Mouse (Mus musculus): ENCODE data around the gene Tdgf1. TPM values are rescaled to one million over a fixed set of nuclear protein-coding genes. Genes with fewer than 3 reads are reported as not detected.

Gene Tdgf1
- total RNA-seq (2012; rRNA removed) (not detected in 2 replicates), total RNA-seq (2014; rRNA removed) (not detected in 2 replicates), polyA plus RNA-seq (2012; ENCODE audit: insufficient read length, low read depth) (not detected in 2 replicates)

DNA sequence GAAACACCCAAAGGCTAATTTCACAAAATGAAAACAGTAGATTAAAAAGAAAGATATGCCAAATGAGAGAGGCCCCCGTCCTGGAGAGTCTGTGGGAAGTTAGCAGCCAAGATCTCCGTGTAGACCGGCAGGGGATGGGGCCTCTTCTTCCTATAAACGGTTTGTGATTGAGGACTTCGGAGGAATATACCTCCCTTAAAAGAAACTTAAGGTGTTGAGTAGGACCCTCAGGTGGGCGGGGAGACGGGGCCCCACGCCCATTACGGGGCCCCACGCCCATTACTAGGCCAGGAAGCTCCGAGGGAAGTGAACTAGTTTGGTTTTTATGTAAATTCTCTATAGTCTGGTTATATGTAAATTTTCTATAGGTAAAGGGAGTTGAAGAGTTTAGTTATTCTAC lies at the start of gene Tdgf1:
Tdgf1 (minus strand) TSS at position 233 of the 400 bp plus-strand sequence.
- no peak within 1 kb of the TSS for H3K9ac ChIP-seq (ENCODE audit: insufficient read depth, low read depth)
- dilution Hi-C loops (cut with MboI; ENCODE audit: extremely low pct_ligation_motif_present, extremely low pct_unique_long_range_greater_than_20kb, low sequenced_read_pairs) = no loop called here

GRCm38 (mm10) chr9:110994716-110995172 lies 48.8 kb upstream of the Tdgf1 start:
- in situ Hi-C loops (cut with MboI; ENCODE audit: low pct_ligation_motif_present, low pct_unique_long_range_greater_than_20kb, low sequenced_read_pairs) (loop anchor here (5.0 kb wide), 1 partner anchor 68 kb away; no protein-coding TSS in a partner anchor), dilution Hi-C loops (cut with MboI; ENCODE audit: extremely low pct_ligation_motif_present, extremely low pct_unique_long_range_greater_than_20kb, low sequenced_read_pairs) (no loop called here)
- no peak overlapping the region for H3K27ac ChIP-seq (ENCODE audit: insufficient read depth, low read depth)
- peaks cover 4% of the 10 kb centered on the region for H3K27me3 ChIP-seq (replicated peaks)
- no peak overlapping the region for H3K4me3 ChIP-seq (replicated peaks in 1 of 3; ENCODE audit: low read depth in 2 of 3, low read length in 2 of 3, poor library complexity in 1 of 3)
- no peaks in the 10 kb centered on the region for H3K36me3 ChIP-seq (replicated peaks in 1 of 2; ENCODE audit: control insufficient read depth in 1 of 2, insufficient read depth in 1 of 2, low read length in 1 of 2)
- no peaks in the 10 kb centered on the region for H3K9me3 ChIP-seq (replicated peaks; ENCODE audit: low read length)
- peaks cover 0 to 35% of the 10 kb centered on the region in 2 experiments; a peak in 2 of 4 replicates for H3K4me1 ChIP-seq (ENCODE audit: control insufficient read depth in 1 of 2, insufficient read depth in 2 of 2)
- H3K9ac ChIP-seq (ENCODE audit: insufficient read depth, low read depth) = no peak overlapping the region
- TF ChIP-seq KAT2A (IDR thresholded peaks at IDR 0.05; ENCODE audit: insufficient replicate concordance, low read length) = peak; percentile 42; the same call in 1 of the 2 replicates
- 0 out of 4 replicates have a peak, but pooled peaks of 1 of the 2 experiments have one; percentile 9 for TF ChIP-seq CTCF (conservative IDR thresholded peaks at IDR 0.05 in 1 of 2, IDR thresholded peaks at IDR 0.05 in 1 of 2; ENCODE audit: low read depth in 2 of 2, low read length in 2 of 2)
- no peak for TF ChIP-seq BHLHE40 (IDR thresholded peaks at IDR 0.05; ENCODE audit: low read depth, low read length)
- TF ChIP-seq RAD21 (IDR thresholded peaks at IDR 0.05; ENCODE audit: low read depth, low read length) = no peak
- TF ChIP-seq ETS1 (conservative IDR thresholded peaks at IDR 0.05; ENCODE audit: low read depth, low read length) = no peak
- TF ChIP-seq HCFC1 (IDR thresholded peaks at IDR 0.05; ENCODE audit: low read depth, low read length) = peak; percentile 86
- peak; percentile 61 for TF ChIP-seq ELF1 (IDR thresholded peaks at IDR 0.05; ENCODE audit: low read depth, low read length)
- DNase-seq (ENCODE audit: extremely low read depth) = peak; percentile 82
- no peak overlapping the region for H3K4me2 ChIP-seq (ENCODE audit: insufficient read depth, low read depth, poor library complexity, severe bottlenecking)
- H3K79me2 ChIP-seq (replicated peaks; ENCODE audit: control insufficient read depth, extremely low read depth, insufficient read depth, poor library complexity, severe bottlenecking) = no peaks in the 10 kb centered on the region

More for the DNA sequence above, at the start of gene Tdgf1:
- TF ChIP-seq USF2 (conservative IDR thresholded peaks at IDR 0.05; ENCODE audit: low read depth, low read length) (no peak), MAFK (IDR thresholded peaks at IDR 0.05; ENCODE audit: insufficient replicate concordance, low read length) (no peak), SMC3 (IDR thresholded peaks at IDR 0.05; ENCODE audit: low read depth, low read length) (no peak), TBP (conservative IDR thresholded peaks at IDR 0.05; ENCODE audit: low read depth, low read length) (no peak), RCOR1 (conservative IDR thresholded peaks at IDR 0.05; ENCODE audit: low read depth, low read length) (no peak), E2F4 (IDR thresholded peaks at IDR 0.05; ENCODE audit: insufficient replicate concordance, low read depth, low read length) (no peak), JUND (conservative IDR thresholded peaks at IDR 0.05; ENCODE audit: low read depth, low read length) (no peak), UBTF (IDR thresholded peaks at IDR 0.05; ENCODE audit: low read depth, low read length) (no peak), ZMIZ1 (IDR thresholded peaks at IDR 0.05; ENCODE audit: low read depth, low read length) (no peak), BHLHE40 (IDR thresholded peaks at IDR 0.05; ENCODE audit: low read depth, low read length) (no peak), RAD21 (IDR thresholded peaks at IDR 0.05; ENCODE audit: low read depth, low read length) (no peak), POLR2AphosphoS2 (IDR thresholded peaks at IDR 0.05; ENCODE audit: low read depth, low read length) (no peak), ZKSCAN1 (IDR thresholded peaks at IDR 0.05; ENCODE audit: borderline replicate concordance, low read depth, low read length) (no peak), PAX5 (IDR thresholded peaks at IDR 0.05; ENCODE audit: low read length) (no peak)
- H3K4me2 ChIP-seq (ENCODE audit: insufficient read depth, low read depth, poor library complexity, severe bottlenecking) = no peak within 1 kb of the TSS
- H3K9me3 ChIP-seq (replicated peaks; ENCODE audit: low read length) = peaks cover 2% of the 10 kb centered on the region
- no peak within 1 kb of the TSS for H3K4me3 ChIP-seq (replicated peaks in 1 of 3; ENCODE audit: low read depth in 2 of 3, low read length in 2 of 3, poor library complexity in 1 of 3)
- H3K27me3 ChIP-seq (replicated peaks) = no peaks in the 10 kb centered on the region
- in situ Hi-C loops (cut with MboI; ENCODE audit: low pct_ligation_motif_present, low pct_unique_long_range_greater_than_20kb, low sequenced_read_pairs) = no loop called here
- no peak within 1 kb of the TSS for H3K27ac ChIP-seq (ENCODE audit: insufficient read depth, low read depth)
- no peak for DNase-seq (ENCODE audit: extremely low read depth)
- no peaks in the 10 kb centered on the region for H3K79me2 ChIP-seq (replicated peaks; ENCODE audit: control insufficient read depth, extremely low read depth, insufficient read depth, poor library complexity, severe bottlenecking)
- H3K4me1 ChIP-seq (ENCODE audit: control insufficient read depth in 1 of 2, insufficient read depth in 2 of 2) = no peaks in the 10 kb centered on the region
- H3K36me3 ChIP-seq (replicated peaks in 1 of 2; ENCODE audit: control insufficient read depth in 1 of 2, insufficient read depth in 1 of 2, low read length in 1 of 2) = no peaks in the 10 kb centered on the region

All from CH12.LX (cell line).